Mouse (Mus musculus) hindbrain, embryonic 16.5 days (tissue): ENCODE data around the gene Sytl3. TPM values are rescaled to one million over a fixed set of nuclear protein-coding genes. Genes with fewer than 3 reads are reported as not detected.
A peak's percentile ranks its signal among the peaks of the same experiment; 100 is the strongest.

Experiments
- ATAC-seq: fragments of 200-750 bp; cut with Nextera tagmentation; 2 replicates; pipeline ENCODE4 v1.8.0; 2017; ENCODE audit warnings: moderate TSS enrichment, moderate library complexity
- H3K27ac ChIP-seq: fragments of 300-500 bp; sonication (generic); 2 replicates; pipeline ENCODE4 v1.5.1; 2014; ENCODE audit warnings: low read depth, mild to moderate bottlenecking, control low read depth, low read length, moderate library complexity
- H3K27me3 ChIP-seq: fragments of 300-500 bp; sonication (generic); replicated peaks from 2 replicates; pipeline ENCODE4 v1.6.1; 2014; ENCODE audit warnings: low read length; ENCODE audit not compliant: control insufficient read depth, insufficient read depth
- H3K36me3 ChIP-seq: fragments of 300-500 bp; sonication (generic); 2 replicates; pipeline ENCODE4 v1.6.1; 2014; ENCODE audit warnings: mild to moderate bottlenecking, low read length, moderate library complexity, mixed read lengths; ENCODE audit not compliant: control insufficient read depth, insufficient read depth
- H3K4me1 ChIP-seq: fragments of 300-500 bp; sonication (generic); 2 replicates; pipeline ENCODE4 v1.6.1; 2014; ENCODE audit warnings: low read depth, low read length; ENCODE audit not compliant: control insufficient read depth, insufficient read depth
- H3K4me2 ChIP-seq: fragments of 300-500 bp; sonication (generic); 2 replicates; pipeline ENCODE4 v1.6.1; 2014; ENCODE audit warnings: mild to moderate bottlenecking, low read length, control low read depth, moderate library complexity
- H3K4me3 ChIP-seq: fragments of 300-500 bp; sonication (generic); 2 replicates; pipeline ENCODE4 v1.5.1; 2014; ENCODE audit warnings: mild to moderate bottlenecking, low read length, control low read depth, moderate library complexity
- H3K9ac ChIP-seq: fragments of 300-500 bp; sonication (generic); 2 replicates; pipeline ENCODE4 v1.6.1; 2014; ENCODE audit warnings: low read depth, mild to moderate bottlenecking, control low read depth, low read length, moderate library complexity
- H3K9me3 ChIP-seq: fragments of 300-500 bp; sonication (generic); 2 replicates; pipeline ENCODE4 v1.6.1; 2014; ENCODE audit warnings: mild to moderate bottlenecking, low read length, moderate library complexity; ENCODE audit not compliant: control insufficient read depth
- WGBS: fragments of 180-500 bp; shearing (Covaris S2); extraction: QIAGEN DNeasy Blood & Tissue Kit; methylation state at CpG from one replicate; pipeline ENCODE4 v1.1.7; 2014; 5-methylcytosine and 5-hydroxymethylcytosine counted together
- polyA plus RNA-seq: library from polyadenylated mRNA; unstranded; fragments of >200 nt; fragmentation: Nextera tagmentation; extraction: Ambion mirVana; gene quantifications from 2 replicates; pipeline ENCODE4 v1.2.1, GENCODE M21; 2015

Sytl3 gene
- polyA plus RNA-seq, 1 experiment from 2014 or later, result 1.5 TPM

DNA sequence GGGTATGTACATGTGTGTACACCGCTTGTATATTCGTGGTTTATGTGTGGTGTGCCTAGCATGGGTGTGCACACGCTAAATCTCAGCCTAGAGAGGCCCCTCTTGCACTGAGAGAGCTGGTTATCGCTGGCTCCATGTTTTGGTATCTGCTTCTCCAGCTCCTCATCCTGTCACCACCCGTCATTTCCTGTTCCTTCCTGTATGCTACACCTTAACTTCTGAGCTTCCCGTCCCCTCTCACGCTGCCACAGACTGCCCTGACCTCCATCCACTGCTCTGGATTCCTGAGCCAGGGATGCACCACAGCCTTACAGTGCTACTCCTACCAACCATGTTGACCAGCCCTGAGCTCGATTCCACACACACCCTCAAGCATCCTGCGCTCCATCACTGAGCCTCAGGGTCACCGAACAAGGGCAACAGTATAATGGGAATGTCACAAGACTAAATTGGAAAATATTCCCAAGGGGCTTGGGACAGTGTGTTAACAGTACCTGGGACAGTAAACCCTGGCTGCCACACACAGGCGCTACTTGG, 84.2 kb downstream of the Sytl3 start:
- Histone ChIP-seq H3K27me3 (no peaks in the 10 kb centered on the region), H3K4me2 (no peak overlapping the region), H3K4me3 (no peak overlapping the region), H3K4me1 (peaks cover 26% of the 10 kb centered on the region), H3K9me3 (no peaks in the 10 kb centered on the region), H3K9ac (no peak overlapping the region), H3K36me3 (no peaks in the 10 kb centered on the region), H3K27ac (no peak overlapping the region)
- no peak for ATAC-seq
- WGBS, result 86% methylated on average over 11 of the region's 11 CpGs

DNA sequence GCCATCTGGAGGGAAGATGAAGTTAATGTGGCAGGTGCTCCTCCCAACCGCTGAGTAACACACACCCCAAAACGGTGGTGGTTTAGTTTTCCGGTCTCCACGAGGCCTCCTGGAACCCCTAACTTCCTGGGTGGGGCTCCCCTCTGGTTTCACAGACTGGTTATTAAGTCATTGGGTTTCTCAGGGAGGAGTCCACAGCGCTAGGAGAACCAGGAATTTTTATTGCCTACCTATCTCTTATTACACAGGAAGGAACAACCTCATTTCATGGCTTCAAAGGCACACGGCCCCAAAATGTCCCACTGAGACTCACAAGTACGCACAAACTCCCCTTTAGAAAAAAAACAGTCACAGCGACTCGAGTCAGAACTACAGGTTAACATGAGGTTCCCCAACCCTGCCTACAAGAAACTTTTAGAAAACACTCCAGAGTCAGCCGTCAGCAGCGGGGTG, 84.9 kb downstream of the Sytl3 start:
- no peak for ATAC-seq
- no peaks in the 10 kb centered on the region for H3K9me3 ChIP-seq
- no peak overlapping the region for H3K4me3 ChIP-seq
- H3K27ac ChIP-seq, result no peak overlapping the region
- no peak overlapping the region for H3K9ac ChIP-seq
- 79% methylated on average over 11 of the region's 11 CpGs for WGBS
- H3K27me3 ChIP-seq, result no peaks in the 10 kb centered on the region
- H3K36me3 ChIP-seq, result no peaks in the 10 kb centered on the region
- no peak overlapping the region for H3K4me2 ChIP-seq
- peaks cover 26% of the 10 kb centered on the region for H3K4me1 ChIP-seq

DNA sequence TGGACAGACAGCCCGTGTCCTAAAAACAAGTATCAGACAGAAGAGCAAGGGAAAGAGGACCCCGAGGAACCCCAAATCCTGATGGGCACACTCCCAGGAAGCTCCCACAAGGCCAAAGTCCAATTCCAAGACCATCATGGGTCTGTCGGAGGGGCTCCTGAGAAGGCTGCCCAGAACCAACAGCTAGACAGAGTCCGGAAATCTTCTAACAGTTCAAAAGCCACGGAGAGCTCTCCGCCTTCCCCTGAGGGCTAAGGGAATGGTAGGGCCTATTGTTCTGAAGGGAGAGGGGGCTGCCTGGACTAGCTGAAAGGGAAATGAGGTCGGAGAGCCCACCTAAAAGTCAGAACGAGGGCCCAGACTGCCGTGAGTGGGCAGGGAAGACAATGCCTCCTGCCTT, 85.5 kb downstream of the Sytl3 start:
- Histone ChIP-seq H3K4me2 (no peak overlapping the region), H3K36me3 (no peaks in the 10 kb centered on the region), H3K9ac (no peak overlapping the region), H3K9me3 (no peaks in the 10 kb centered on the region), H3K27ac (no peak overlapping the region; the same call in 1 of the 2 replicates), H3K27me3 (no peaks in the 10 kb centered on the region), H3K4me1 (peaks cover 26% of the 10 kb centered on the region), H3K4me3 (no peak overlapping the region)
- WGBS, result 50% methylated on average over 9 of the region's 9 CpGs
- ATAC-seq, result no peak

DNA sequence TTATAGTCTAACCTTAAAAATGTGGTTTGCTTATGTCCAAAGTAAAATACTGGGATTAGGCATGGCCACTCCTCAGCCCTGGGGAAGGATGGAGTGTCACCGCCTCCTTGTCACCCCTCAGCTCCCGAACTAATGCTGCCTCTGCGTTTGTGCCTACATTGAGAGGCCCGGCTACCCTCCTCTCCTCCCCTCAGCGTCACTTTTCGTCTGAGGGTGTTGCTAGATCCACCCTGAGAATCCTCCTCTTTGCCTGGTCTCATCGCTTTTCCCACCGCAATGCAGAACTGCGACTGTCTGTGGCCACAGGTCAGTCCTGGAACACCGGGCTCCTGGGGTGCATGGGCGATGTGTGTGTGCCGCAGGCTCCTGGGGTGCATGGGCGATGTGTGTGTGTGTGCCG, 86.0 kb downstream of the Sytl3 start:
- Histone ChIP-seq H3K9me3 (no peaks in the 10 kb centered on the region), H3K4me1 (peaks cover 26% of the 10 kb centered on the region), H3K4me2 (no peak overlapping the region), H3K27ac (no peak overlapping the region; the same call in 1 of the 2 replicates), H3K27me3 (no peaks in the 10 kb centered on the region), H3K36me3 (no peaks in the 10 kb centered on the region), H3K9ac (no peak overlapping the region), H3K4me3 (no peak overlapping the region)
- 91% methylated on average over 14 of the region's 14 CpGs for WGBS
- no peak for ATAC-seq

DNA sequence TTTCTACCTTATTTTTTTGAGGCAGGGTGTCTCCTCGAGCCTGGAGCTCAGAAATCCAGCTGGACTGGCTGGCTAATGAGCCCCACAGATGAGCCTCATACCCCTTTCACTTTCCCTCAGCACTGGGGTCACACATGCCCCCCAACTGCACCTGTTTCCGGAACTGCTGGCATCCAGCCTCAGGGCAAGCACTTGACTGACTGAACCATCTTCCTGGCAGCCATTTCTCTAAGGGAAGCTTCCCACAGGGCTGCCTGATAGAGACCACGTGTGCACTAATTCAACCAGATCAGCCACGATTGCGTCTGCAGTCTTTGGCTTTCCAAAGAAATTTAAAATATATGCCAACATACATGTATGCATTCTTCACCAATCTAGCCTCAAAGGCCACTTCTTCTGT, 86.6 kb downstream of the Sytl3 start:
- WGBS, result 35% methylated on average over 5 of the region's 5 CpGs
- H3K4me3 ChIP-seq, result no peak overlapping the region
- peaks cover 26% of the 10 kb centered on the region for H3K4me1 ChIP-seq
- ATAC-seq, result peak; percentile 43
- H3K9me3 ChIP-seq, result no peaks in the 10 kb centered on the region
- no peaks in the 10 kb centered on the region for H3K27me3 ChIP-seq
- no peak overlapping the region for H3K9ac ChIP-seq
- H3K4me2 ChIP-seq, result peak overlapping the region; percentile 9
- H3K36me3 ChIP-seq, result no peaks in the 10 kb centered on the region
- H3K27ac ChIP-seq, result peak overlapping the region; percentile 73

DNA sequence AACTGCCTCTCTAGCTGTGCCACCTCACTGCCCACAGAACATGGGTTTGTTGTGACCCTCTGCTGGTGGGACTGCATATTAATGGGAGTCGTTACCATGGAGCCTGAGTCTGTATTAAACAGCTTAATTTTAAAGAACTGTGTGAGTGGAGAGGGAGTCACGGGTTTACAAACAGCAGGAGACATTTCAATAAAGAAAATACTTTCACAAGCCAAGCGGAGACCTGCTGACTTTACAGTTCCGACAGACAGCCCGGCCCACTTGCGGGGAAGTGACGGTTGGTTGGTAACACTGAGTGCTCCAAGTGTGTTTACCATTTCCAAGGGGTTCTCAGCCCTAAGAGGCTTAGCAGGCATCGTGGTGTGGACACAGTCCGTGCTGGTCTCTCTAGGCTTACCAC, 87.1 kb downstream of the Sytl3 start:
- no peak overlapping the region for H3K4me3 ChIP-seq
- peak overlapping the region; percentile 73 for H3K27ac ChIP-seq
- no peaks in the 10 kb centered on the region for H3K27me3 ChIP-seq
- no peak overlapping the region for H3K9ac ChIP-seq
- H3K9me3 ChIP-seq, result no peaks in the 10 kb centered on the region
- peak; percentile 91 for ATAC-seq
- H3K4me2 ChIP-seq, result peak overlapping the region; percentile 9
- no peaks in the 10 kb centered on the region for H3K36me3 ChIP-seq
- peaks cover 26% of the 10 kb centered on the region for H3K4me1 ChIP-seq
- 15% methylated on average over 9 of the region's 9 CpGs for whole genome bisulfite sequencing

DNA sequence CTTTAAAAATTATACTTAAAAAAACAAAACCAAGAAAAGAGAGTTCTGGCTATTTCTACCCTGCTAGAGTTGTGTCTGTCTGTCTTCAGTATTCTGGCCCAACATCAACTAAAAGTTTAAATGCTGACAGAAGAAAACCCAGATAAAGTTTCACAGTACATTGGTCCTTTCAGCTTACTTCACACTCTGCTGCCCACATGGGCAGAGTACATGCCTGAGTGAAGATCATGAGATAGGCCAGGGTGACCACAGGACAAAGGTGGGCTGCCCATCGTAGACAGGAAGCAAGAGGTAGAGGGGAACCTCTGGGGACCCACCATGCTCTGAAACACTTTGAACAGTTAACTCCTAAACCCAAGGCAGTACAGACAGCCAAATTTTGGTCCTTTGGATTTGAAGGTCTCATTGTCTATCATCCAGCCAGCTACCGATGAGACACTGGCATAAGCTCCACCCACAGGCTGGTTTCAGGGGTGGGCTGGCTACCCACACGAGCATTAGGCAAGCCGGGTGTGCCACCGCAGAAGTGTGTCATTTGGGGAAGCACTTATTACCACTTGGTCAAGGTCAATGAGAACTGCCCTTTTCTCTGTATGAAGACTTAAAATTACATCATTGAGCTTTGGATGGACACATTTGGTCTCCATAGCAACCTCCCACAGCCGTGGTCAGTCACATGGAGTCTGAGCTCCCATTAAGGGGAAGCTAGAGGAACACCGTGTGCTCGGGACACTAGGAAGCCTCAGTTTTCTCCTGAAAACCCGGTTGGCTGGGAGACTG, 87.7 kb downstream of the Sytl3 start:
- no peak for ATAC-seq
- H3K4me2 ChIP-seq, result no peak overlapping the region; the same call in 1 of the 2 replicates
- peaks cover 26% of the 10 kb centered on the region for H3K4me1 ChIP-seq
- H3K9me3 ChIP-seq, result no peaks in the 10 kb centered on the region
- no peaks in the 10 kb centered on the region for H3K27me3 ChIP-seq
- H3K9ac ChIP-seq, result no peak overlapping the region
- H3K36me3 ChIP-seq, result no peaks in the 10 kb centered on the region
- WGBS, result 43% methylated on average over 9 of the region's 9 CpGs
- H3K4me3 ChIP-seq, result no peak overlapping the region
- peak overlapping the region; percentile 48; the same call in 1 of the 2 replicates for H3K27ac ChIP-seq

DNA sequence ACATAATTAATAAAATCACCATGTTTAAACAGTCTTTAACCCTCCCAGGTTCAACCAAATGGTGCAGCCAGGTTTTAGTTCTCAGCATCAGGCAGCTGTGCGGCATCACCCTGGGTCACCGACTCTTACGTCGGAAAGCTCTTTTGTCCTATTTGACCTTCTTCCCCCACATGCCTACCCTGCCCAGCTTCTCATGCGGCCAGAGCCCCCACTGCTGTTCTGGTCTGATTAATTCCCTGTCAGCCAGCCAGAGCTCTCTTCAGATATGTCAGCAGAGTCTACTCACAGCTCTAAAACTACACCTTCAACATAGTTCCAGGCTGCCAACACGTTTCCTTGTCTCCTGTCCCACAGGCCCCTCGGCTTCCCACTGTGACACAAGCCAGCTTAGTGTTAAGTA, 88.6 kb downstream of the Sytl3 start:
- H3K27me3 ChIP-seq, result no peaks in the 10 kb centered on the region
- no peaks in the 10 kb centered on the region for H3K36me3 ChIP-seq
- WGBS, result 25% methylated on average over 7 of the region's 7 CpGs
- no peak overlapping the region for H3K4me3 ChIP-seq
- H3K4me1 ChIP-seq, result peaks cover 17% of the 10 kb centered on the region
- H3K27ac ChIP-seq, result no peak overlapping the region
- H3K9me3 ChIP-seq, result no peaks in the 10 kb centered on the region
- no peak overlapping the region for H3K9ac ChIP-seq
- no peak overlapping the region for H3K4me2 ChIP-seq
- ATAC-seq, result no peak

DNA sequence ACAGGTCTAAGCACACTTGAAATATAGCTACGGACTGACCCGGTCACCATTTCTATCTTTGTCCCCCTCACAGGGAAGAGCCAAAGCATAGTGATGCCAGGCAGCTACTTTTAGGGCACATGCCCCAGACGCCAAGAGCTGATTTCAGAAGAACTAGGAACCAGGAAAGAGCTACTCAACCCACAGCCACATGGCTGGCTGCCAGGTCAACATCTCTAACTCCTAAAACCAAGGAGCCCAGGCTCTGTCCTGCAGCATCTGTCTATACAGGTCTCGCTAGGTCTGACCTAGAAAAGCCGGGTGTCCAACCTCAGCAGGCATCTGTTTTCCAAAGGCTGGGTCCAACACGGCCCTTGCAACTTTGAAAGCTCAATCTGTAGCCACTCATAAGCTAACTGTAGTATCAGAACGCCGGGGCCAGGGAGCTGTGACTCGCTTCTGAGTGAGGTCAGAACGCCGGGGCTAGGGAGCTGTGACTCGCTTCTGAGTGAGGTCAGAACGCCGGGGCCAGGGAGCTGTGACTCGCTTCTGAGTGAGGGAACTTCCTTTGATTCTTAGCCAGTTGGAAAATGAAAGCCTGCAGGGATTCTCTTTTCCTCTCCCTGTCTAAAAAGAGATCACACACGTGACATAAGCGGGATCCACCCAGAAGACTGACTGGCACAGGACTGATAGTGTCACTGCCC, 90.0 kb downstream of the Sytl3 start:
- no peak for ATAC-seq
- no peak overlapping the region for H3K4me3 ChIP-seq
- H3K27me3 ChIP-seq, result no peaks in the 10 kb centered on the region
- 88% methylated on average over 17 of the region's 17 CpGs for WGBS
- no peak overlapping the region for H3K4me2 ChIP-seq
- peaks cover 17% of the 10 kb centered on the region for H3K4me1 ChIP-seq
- no peak overlapping the region for H3K27ac ChIP-seq
- no peaks in the 10 kb centered on the region for H3K36me3 ChIP-seq
- no peak overlapping the region for H3K9ac ChIP-seq
- H3K9me3 ChIP-seq, result no peaks in the 10 kb centered on the region
